Mouse (Mus musculus): ENCODE measurements around the gene Brap.

Gene Brap

DNA sequence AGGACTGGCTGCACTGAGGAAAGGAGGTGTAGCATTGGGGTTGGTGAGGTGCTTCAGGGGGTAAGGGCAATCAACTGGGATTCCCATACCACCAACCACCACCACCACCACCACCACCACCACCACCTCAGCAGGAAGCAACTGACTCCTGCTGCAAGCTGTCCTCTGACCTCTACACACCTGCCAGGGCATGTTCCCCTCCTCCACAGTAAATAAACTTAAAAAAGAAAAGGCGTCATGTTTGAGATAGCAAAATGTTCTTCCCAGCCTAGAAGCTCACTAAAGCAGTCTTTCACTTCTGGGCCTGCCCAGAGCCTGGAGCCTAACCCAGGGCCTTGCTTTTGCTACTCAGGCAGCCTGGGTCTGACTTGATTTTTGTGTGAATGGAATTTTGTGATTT lies 54.0 kb downstream of the Brap start:
- no peak for ATAC-seq (ENCODE audit: low TSS enrichment)

DNA sequence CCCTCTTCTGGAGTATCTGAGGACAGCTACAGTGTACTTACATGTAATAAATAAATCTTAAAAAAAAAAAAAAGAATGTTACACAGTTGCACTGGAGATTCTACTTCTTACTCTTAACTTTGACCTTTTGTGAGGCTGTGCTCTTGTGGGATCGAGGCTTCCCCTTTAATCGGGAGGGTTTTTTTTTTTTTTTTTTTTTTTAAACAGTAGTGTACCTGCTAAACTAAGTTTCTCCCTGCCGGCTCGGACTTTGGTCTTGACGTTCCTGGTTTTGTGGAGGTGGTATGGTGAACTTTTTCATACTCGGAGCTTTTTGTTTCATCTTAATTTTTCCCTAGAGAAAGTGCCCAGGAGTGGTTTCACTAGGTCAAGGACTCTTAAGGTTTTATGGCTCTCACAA lies 54.6 kb downstream of the Brap start:
- ATAC-seq (ENCODE audit: low TSS enrichment): no peak

DNA sequence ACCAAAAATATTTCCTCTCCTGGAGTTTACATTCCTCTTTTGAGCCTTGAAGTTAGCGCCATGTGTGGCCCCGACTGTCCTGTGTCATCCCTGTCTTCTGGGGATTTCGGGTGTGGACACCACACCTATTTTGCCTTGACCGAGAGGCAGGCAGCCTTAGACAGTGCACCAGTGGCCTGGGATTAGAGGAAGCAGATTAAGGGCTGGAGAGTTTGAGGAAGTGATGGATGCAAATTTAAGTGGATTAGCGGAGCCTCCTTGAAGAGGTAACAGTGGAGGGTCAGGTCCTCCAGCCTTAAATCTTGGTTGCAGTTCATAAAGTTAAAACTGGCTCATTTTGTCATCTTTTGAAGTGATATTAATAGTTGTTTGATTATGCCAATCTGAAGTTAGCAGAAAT lies 58.1 kb downstream of the Brap start:
- no peak for ATAC-seq (ENCODE audit: low TSS enrichment)

GRCm38 (mm10) chr5:121720888-121721585 lies 60.7 kb downstream of the Brap start:
- ATAC-seq (ENCODE audit: low TSS enrichment): no peak

- ATAC-seq (ENCODE audit: low TSS enrichment): no peak
These were observed 61.5 kb downstream of the Brap start for GRCm38 (mm10) chr5:121721841-121722240.

DNA sequence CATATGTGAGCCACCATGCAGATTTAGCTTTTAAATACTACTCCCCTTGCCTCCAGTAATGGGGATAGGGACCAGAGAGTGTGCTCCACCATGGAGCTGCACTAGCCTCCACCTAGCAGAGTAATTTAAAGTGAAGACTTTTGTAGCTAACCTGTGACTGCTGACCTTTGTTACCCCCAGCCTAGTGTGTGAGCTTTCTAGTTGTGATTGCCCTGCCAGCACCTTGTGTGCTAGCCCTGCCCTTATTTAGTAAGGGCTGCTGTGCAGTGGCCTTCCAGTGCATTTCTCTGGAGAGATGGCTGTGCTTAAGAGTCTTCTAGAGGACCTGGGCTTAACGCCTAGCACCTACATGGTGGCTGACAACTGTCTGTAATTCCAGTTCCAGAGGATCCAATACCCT lies 64.3 kb downstream of the Brap start:
- ATAC-seq (ENCODE audit: low TSS enrichment): no peak

DNA sequence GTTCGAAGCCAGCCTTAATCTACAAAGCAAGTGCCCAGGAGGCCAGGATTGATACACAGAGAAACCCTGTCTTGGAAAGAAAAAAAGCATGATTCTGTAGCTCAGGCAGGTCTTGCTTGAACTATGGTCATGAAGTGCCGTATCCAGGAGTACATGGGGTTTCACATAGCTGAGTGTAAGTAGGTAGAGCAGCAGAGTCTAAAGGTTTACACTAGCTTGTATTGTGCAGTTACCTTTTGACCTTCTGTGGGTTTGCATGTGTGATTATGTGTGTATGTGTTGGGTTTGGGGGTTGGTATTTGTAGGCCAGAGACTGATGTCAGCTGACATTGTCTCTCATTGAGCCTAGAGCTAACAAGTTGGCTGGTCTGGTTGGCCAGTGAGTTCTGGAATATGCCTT lies 69.7 kb downstream of the Brap start:
- no peak for ATAC-seq (ENCODE audit: low TSS enrichment)

DNA sequence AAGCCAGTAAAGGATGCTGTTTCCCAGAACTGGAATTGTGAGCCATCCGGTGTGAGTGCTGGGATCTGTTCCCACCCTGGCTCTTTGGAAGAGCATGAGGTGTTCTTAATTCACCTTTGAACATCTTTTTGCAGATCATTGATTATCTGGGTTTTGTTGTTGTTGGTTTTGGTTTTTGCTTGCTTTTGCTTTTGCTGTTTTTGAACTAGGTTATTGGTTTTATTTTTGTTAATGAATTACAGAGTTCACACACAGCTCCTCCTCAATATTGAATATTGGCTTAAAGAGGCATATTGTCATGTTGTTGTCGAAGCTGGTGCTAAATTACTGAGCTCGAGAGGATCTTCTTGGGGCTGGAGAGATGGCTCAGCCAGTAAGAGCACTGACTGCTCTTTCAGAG lies 76.3 kb downstream of the Brap start:
- ATAC-seq (ENCODE audit: low TSS enrichment): no peak
